Mouse (Mus musculus): Measurements from ENCODE around the gene Mfap3.
"Not testable (repeated sequence)": the region's sequence is repeated elsewhere in the genome, so short reads cannot be mapped to it uniquely, and the experiment has no call there.

Mfap3 gene

DNA sequence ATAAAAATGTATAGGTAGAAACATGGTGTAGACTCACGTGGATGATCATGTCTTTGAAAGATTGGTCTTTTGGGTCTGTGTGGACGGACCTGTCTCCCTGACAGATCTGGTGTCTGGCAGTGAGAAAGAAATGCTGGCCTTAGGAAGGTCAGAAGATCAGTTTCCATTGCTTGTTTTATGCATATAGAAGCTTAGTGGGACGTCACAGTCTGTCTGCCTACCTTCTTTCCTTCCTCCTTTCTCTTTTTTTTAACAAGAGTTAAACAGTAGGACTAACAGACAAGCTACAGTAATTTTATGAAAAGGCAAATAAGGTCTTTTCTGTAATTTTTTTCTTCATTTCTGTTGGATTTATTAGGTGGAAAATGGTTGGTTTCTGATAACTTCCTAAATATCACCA is 10.6 kb downstream of the Mfap3 start:
- no peak for DNase-seq (ENCODE audit: low read depth, low spot score)

DNA sequence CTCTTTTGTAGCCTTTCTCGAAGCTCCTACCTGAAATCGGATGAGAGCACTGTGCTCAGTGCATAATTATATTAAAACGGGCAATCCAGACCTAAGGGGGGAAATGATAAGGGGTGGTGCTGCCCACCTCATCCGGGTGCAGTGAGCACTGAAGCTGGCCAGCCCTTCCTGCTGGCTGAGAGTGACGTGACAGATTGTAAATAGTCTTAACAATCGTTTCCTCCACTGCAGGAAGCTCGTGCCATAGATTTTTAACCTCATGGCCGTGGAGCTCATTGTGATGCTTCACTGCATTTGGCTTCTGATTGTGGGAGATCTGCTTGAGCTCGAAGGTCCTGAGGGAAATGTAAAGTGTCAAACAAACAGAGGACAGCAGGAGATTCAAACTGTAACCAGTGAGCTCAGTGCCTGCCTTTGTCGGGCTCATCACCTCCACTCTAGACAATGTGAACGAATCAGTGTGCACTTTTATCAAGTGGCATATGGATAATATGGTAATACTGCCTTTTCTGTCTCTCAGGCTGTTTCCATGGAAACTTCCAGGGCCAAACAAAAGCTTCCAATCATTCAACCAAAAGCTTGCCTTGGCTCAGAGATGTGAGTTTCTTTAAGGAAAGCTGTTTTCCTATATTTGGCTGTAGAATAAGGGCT is 13.0 kb downstream of the Mfap3 start:
- no peak for DNase-seq (ENCODE audit: low read depth, low spot score)

DNA sequence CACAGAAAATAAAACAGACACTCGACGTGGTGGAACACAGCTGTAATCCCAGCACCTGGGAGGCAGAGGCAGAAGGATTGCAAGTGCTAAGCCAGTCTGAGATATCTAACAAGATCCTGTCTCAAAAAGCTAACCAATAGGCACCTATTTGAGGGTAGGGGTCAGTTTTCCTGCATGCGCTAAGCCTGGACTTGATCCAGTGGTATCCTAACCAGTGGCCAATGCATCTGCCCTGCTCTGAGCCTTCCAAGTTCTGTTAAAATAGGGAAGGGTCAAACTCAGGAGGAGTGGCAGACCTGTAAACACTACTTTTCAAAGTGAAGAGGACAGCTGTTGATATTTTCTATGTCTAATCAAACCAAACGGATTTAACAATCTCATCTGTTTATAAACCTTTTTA is 13.8 kb downstream of the Mfap3 start:
- DNase-seq (ENCODE audit: low read depth, low spot score): no peak

DNA sequence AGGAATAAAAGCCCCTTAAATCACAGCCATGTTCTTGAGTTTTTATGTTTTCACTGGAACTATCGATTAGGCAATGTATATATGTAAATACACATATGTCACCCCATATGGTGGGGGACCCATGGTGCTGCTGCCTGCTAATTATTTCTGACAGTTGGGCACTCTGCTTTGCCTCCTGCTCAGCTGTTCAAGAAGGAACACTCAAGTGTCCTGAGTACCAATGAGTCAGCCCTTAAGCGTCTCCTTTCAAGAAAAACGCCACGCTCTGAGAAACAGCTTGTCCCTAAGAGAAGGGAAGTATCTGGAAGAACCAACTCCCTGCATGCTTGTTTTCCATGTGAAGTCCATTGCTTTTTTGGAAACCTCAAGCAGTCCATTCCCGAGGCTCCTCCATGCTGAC is 17.4 kb downstream of the Mfap3 start:
- DNase-seq (ENCODE audit: low read depth, low spot score): no peak

DNA sequence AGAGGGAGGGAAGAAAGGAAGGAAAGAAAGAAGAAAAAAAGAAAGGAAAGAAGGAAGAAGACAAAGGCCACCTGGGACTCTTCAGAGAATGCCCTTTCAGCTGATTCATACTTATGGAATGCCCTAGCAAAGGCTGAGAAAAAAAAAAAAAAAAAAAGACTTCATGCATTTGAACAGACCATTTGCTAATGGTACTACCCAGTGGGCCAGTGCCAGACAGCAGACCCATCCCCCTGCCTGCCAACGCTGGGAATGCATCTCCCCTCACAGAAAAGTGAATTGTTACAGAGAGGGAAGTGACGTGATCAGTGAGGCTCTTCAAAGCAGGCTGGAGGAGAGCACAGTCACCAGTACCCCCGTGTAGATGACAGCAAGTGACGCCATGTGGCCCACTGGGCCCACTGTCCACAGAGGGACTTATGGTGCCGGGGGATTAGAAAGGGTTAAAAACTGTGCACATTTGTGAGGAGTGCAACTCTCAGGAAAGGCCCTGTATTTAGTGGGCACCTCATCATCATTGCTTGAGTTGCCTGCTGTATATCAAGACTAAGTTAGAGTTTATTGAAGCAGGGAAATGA is 21.5 kb downstream of the Mfap3 start:
- no peak for DNase-seq (ENCODE audit: low read depth, low spot score)

DNA sequence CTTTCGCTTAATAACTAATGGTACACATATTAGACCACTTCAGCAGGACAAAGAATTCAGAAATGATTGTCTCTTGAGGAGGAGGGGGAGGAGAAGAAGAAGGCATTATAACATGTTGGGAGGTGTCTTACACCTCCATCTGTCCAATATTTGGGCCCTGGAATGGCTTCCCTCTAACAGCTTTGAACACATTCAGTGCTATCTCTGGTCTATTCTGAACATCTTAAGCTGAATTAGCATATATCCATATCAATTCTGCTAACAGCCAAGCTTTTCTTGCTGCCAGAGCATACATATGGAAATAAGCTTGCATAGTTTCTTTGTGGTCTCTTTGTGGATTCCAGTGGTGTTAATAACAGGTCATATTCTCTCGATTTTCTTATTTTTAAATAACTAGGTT is 22.2 kb downstream of the Mfap3 start:
- DNase-seq (ENCODE audit: low read depth, low spot score): no peak

DNA sequence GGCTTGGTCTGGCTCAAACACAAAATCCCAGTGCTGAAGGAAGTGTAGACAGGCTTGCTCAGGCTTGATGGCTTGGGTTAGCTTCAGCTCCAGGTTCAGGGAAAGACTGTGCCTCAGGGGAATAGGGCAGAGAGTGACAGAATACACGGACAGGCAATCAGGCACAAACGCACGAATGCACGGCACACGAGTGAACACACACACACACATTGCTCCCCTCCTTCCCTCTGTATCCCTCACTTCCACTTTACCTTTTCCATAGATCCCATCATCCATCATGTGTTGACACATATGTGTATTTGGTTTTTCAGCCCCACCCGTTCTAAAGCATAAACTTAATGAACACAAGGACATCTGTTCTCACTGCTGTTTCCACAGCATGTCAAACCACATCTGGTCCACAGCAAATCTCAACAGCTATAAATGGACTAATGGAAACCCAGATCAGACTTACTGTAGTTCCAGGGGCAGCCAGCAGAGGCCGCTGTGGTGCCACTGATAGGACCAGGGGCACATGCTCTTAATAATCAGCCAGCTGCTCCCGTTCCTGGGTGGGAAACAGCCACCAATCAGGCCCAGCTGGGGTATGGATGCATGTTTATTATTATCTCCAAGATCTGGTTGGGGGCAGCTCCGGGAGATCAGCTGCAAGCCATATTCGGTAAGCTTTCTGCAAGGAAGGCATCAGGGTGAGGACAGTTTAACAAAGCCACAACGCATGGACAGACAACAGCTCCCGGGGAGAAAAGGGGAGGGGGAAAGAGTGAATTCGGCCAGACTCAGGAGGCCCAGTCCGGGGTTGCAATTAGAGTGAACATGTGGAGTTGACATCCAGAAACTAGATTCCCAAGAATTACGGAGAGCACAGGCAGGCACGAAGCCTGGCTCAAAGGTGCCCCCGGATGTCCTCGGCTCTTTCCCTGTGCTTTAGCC is 30.4 kb downstream of the Mfap3 start:
- DNase-seq (ENCODE audit: low read depth, low spot score): no peak

DNA sequence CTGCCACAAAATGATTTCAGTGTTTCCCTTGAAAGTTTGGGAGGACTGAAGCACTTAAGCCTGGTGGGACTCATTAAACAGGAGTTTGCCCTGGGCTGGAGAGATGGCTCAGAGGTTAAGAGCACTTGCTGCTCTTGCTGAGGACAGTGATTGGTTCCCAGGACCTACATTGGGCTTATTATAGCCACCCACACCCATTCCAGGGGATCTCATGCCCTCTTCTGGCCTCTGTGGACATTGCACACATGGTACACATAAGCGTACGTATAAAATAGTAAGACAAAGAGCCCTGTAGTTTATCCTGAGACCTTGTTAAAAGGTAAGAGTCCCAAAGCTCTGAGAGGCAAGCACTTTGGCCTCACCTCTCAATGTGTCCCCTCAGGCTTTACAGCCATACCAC is 31.8 kb downstream of the Mfap3 start:
- DNase-seq (ENCODE audit: low read depth, low spot score): no peak

DNA sequence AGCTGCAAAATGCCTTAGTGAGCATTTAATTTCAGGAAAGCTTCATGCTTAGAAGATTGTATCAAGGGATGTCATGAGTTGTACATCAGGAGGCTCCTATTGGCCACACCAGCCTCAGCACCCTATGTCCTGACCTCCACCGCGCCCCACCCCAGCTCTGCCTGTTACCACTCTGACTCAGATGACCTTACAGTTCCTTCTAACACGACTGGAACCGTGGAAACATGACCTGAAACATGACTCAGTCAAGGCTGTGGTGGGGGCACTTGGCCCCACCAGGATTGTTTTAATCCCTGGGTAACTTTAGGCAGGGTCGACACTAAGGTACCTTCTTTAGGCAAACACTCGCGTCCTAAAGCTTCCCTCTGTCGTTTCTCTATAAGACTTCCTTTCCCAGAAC is 32.6 kb downstream of the Mfap3 start:
- no peak for DNase-seq (ENCODE audit: low read depth, low spot score)

DNA sequence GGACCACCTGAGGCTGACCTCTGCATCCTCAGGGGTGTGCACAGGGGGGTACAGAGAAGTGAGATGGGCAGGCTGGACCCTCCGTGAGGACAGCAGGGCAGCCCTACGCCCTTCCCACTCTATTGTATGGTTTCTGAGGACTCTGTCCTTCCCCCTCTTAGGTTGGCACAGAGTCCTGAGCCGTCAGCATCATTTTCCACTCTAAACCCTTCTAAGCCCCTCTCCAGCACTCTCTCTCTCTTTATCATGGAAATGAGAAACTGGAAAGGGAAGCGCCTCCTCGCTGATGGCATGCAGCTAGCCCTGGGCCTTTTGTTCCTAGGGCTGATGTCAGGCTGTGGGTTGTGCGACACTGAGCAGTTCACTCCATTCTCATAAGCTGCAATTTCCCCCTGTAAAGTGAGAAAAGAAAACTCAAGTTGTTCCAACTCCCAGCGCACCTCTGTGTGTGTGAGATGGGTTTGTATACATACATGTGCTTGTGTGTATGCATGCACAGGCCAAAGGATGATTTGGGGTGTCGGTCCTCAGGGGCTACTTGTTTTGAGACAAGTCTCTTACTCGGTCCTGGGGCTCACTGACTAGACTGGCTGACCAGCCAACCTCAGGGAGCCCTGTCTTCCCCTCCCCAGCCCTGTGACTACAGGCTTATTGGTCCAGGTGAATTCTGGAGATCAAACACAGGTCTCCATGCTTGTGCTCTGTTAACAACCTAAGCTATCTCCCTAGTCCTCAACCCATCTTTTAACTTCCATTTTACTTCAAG is 34.7 kb downstream of the Mfap3 start:
- DNase-seq (ENCODE audit: low read depth, low spot score): no peak

DNA sequence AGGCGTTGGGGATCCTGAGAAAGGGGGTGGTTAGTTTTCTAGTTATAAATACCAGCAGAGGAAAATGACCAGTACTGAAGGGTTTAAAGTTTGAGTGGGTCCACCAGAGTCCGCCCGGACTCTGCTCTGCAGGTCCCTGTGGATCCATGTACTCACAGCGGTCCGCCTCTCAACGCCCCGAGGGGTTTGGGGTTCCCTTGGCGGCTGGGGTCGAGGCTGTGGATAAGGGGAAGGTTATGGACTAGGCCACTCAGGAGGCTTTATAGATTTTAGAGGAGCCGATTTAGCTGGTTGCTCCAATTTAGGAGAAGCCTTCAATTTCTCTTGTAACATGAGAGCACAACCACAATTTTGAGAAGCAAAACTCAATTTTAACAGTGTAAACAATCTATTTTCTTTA is 39.5 kb downstream of the Mfap3 start:
- DNase-seq (ENCODE audit: low read depth, low spot score): not testable (repeated sequence)

DNA sequence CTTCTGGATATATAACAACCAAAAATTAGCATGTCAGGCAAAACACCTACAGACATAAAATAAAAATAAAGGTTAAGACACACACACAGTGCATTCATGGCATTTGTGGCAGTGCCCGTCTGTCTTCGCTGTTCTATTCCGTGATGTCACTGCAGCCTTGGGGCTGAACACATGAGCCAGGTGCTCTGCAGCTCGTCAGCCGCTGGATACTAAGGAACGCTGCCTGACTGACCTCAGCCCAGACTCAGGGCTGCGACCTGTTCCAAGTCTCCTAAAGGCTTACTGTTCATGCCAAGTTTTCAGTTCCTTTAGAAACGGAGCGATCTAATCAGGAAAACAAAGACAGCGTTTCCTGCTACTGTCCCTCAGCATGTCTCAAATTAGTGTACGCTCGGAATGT is 46.1 kb downstream of the Mfap3 start:
- DNase-seq (ENCODE audit: low read depth, low spot score): no peak

DNA sequence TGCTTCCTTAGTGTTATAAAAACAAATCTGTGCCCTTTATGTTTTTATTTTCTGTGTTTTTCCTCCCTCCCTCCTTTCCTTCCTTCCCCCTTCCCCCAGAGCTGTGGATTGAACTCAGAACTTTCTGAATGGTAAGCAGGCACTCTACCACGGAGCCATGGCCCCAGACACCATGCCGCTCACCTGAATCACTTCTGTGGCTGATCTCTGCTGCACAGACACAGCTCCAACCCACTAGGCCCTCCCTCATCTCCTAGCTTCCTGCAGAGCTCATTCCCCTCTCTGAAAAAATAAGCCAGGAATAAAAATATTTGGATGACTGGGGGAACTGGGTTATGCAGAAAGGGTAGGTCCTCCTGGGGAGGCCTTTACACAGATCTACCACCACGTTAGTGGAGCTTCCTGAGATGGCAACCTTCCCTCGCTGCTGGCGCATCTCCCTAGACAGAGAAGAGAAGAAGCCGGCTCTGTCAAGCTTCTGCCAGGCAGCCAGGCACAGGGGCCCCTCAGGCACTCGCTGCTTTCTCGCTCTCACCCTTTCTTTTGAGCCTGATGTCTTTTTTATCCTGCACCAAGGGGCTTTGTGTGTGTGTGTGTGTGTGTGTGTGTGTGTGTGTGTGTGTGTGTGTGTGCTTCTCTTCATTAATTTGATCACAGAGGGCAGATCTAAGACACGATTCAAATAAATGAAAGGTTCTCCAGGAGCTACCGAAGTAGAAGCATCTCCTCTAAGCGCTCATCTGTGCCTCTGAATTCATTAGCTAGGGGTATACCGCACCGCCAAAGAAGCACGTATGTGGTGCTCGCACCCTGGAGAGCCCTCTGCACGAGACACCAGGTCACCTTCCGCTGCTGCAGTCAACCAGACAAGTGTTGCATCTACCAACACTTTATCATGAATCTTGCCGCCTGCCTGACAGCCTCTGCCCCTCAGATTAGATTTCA is 47.9 kb downstream of the Mfap3 start:
- DNase-seq (ENCODE audit: low read depth, low spot score): no peak

DNA sequence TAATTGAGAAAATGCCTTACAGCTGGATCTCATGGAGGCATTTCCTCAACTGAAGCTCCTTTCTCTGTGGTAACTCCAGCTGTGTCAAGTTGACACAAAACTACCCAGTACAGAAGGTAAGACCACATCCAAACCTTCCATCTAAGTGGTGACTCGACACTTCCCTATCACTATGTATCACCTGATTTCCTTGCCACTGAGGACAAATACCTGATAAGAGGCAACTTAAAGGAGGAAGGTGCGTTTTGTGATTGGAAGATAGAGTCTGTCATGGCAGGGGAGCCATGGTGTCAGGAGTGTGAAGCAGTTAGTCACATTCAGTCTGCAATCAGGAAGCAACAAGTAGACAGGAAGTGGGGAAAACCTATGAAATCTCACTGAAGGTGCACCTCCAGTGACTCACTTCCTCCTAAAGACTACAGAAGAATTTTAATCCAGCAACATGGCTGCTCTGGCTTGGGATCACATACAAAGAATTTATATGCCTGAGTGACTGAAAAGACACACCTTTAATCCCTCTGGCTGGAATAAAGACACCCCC is 50.6 kb downstream of the Mfap3 start:
- DNase-seq (ENCODE audit: low read depth, low spot score): no peak

DNA sequence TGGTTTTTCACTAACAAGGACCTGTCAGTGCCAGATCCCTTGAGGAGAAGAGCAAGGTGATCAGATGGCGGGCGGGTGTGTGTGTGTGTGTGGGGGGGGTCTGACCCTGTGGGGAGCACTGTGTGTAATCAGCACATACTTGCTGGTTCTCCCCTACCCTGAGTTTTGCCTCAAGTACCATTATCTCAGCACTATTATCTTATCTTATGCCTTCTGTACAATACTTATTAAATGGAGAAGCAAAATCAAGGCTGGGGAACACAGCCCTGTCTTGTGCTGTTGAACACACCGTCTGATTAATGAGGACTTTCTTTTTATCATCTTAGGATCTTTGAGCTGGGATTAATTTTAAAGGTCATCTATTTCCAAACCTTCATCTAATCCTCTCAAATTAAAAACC is 52.6 kb downstream of the Mfap3 start:
- DNase-seq (ENCODE audit: low read depth, low spot score): no peak

DNA sequence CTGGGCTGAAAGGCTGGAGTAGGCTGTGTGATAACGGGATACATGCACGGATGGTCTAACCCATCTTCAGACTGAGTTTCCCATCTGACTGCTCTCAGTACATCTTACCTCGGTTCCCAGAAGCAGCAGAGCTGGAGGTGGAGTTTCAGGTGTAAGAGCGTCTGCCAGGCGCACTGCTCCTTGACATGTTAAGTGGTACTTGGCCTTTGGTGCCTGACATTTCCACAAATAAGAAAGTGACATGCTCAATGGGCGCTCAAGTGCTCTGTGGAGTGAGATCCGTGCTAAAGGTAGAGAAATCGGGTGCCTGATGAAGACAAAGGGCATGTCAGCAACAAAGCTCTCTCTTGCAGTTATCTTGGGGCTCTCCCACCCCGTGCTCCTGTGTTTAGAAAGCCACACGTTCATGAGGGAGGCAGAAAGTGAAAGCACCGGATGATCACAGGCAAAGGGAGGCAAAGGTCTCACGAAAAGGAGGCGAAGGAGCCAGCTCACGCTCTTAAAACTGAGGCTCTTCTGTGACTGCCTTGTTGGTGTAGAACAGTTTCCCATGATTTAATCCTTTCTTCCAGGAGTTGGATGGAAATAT is 55.3 kb downstream of the Mfap3 start:
- no peak for DNase-seq (ENCODE audit: low read depth, low spot score)

DNA sequence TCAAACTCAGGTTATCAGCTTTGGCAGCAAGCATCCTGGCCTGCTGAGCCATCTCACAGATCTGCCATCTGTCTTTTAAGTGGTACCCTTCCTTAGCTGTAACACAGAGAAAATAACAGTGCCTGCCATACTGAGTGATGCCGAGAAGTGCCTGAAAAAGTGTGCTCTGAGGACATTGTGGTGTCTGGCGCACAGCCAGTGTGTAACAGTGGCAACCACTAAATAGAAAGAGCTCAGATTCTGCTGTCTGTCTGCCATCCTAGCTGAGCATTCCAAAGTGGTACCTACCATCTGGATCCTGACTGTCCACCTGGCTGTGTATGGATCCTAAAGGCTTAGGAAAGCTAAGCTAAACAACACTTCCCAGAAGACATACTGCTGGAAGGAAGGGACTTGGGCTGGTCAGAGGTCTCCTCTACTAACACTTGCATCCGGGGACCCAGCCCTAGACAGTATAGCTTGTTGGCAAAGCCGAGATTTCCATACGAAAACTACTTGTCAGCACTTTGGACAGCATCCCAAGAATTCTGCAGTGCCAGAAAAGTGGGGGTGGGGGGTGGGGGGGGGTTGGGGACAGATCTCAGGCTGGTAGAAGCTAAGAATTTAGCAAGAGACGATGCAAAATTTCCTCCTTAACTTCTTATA is 58.5 kb downstream of the Mfap3 start:
- DNase-seq (ENCODE audit: low read depth, low spot score): no peak

DNA sequence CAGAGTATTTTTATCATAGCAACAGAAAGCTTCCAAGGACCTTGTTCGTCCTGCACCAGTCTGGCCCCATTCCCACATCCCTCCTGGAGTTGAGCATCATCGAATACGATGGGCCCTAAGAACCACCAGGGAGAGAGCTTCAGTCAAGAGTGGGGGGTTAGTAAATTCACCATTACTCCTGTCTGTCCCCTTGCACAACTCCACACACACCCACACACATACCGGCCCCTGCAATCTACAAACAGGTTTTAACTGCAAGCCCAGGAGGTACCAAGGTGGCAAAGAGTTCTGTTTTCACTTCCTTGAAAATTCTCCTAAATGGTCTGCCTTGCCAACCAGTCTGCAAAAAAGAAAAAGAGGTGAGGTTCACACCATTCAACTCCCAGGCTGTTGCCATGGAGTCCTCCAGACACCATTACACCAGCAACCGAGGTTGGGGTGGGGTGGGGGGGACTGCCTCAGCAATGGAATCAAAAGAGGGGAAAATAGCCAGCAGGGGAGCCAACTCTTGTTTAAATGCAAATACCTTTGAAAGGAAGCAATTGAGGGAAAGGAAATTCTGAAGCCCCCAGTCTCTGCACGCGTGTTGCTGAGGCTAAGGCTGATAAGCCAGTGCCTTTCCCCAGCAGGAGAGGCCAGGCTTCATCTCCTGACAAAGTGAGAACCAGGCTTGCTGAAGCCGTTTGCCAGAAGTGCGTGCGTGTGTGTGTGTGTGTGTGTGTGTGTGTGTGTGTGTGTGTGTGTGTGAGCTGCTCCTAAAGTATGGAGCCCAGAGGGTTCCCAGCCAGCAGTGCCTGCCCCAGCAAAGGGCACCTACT is 64.6 kb downstream of the Mfap3 start:
- peak; percentile 65 for DNase-seq (ENCODE audit: low read depth, low spot score)

Measured in WW6 (cell line).